Mouse (Mus musculus) myocyte (in vitro differentiated cells): Measurements from ENCODE around the gene Osbpl11.

Experiments used
- E2F4 ChIP-seq: IDR thresholded peaks from one replicate; pipeline ENCODE4 v1.6.1; 2011; ENCODE audit warnings: mild to moderate bottlenecking, control low read depth, moderate library complexity; ENCODE audit not compliant: insufficient read depth
- MAX ChIP-seq: IDR thresholded peaks from one replicate; pipeline ENCODE4 v1.6.1; 2011; ENCODE audit warnings: low read depth, mild to moderate bottlenecking, control low read depth
- MYOG ChIP-seq, 3 experiments: IDR thresholded peaks; one replicate each; pipeline ENCODE4 v1.6.1; 2011; ENCODE audit warnings: control low read depth in 2 of 3, low read depth in 2 of 3, mild to moderate bottlenecking in 2 of 3; ENCODE audit not compliant: insufficient read length in 2 of 3, control insufficient read depth in 1 of 3, insufficient read depth in 1 of 3
- POLR2A ChIP-seq: IDR thresholded peaks from one replicate; pipeline ENCODE4 v1.6.1; 2011; ENCODE audit warnings: low read depth, mild to moderate bottlenecking, control low read depth, moderate library complexity; ENCODE audit not compliant: insufficient read length
- POLR2AphosphoS2 ChIP-seq: IDR thresholded peaks from one replicate; pipeline ENCODE4 v1.6.1; 2011; ENCODE audit warnings: low read depth, control low read depth; ENCODE audit not compliant: insufficient read length
- TCF12 ChIP-seq: IDR thresholded peaks from one replicate; pipeline ENCODE4 v1.6.1; 2011; ENCODE audit warnings: mild to moderate bottlenecking, control low read depth; ENCODE audit not compliant: poor library complexity, insufficient read depth, severe bottlenecking

- TF ChIP-seq E2F4 (no peak), MAX (no peak), MYOG (IDR thresholded peaks at IDR 0.05; ENCODE audit: control insufficient read depth in 1 of 3, insufficient read depth in 1 of 3, insufficient read length in 2 of 3, low read depth in 2 of 3) (no peak), TCF12 (no peak), POLR2AphosphoS2 (no peak), POLR2A (no peak)
These were observed 21.4 kb upstream of the Osbpl11 start for GRCm38 (mm10) chr16:33163330-33164090.
